36 mouse cellular contexts compared by ENCODE assay signal in the genomic region with DNA sequence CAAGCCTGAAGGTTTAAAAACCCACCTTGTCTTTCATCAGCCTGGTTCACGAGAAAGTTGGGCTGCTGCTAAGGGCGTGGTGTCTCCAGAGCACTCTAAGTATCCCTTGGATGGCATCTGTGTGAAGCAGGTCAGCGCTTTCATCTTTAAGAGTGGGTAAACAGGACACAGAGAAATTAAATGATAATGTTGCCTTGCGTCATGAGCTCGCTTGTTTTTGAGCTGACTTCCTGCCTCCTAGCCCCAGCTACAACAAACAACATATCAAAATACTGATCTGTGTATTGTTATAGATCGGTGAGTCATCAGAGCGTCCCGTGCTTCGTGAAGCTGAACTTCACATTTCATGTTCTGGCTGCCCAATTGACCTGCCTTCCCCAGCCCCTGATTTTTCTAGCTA. TPM values are rescaled to one million over a fixed set of nuclear protein-coding genes. Genes with fewer than 3 reads are reported as not detected.
DNase-seq lines count a peak whose midpoint lies in the region; ATAC-seq and TF ChIP-seq lines count a peak whose summit lies in the region.
"Had no signal": no experiment of that assay in that cellular context is flagged by ENCODE, and none has a peak within 500 bp of the region (broad histone marks: within the 10 kb centered on the region; RNA-seq: fewer than 3 reads in every experiment).

No protein-coding gene starts in this region.

- H3K27ac ChIP-seq in brown adipose tissue, adult 24 weeks (replicated peaks; ENCODE audit: low read depth, low read length) = peak overlapping the region; percentile 42
- H3K27ac ChIP-seq: embryonic facial prominence, embryonic 12.5 days; forebrain, embryonic 15.5 days; hindbrain, embryonic 13.5 days; liver, embryonic 14.5 days; lung, embryonic 15.5 days; midbrain, embryonic 12.5 days; neural tube, embryonic 13.5 days; stomach, embryonic 15.5 days had no signal

- WGBS in lung, adult 2 months = 48% methylated on average over 9 of the region's 9 CpGs

- no peak for TF ChIP-seq POLR2A in lung, adult 2 months (IDR thresholded peaks at IDR 0.05; ENCODE audit: borderline replicate concordance, extremely low read depth, low read depth, low read length)

- no peak overlapping the region for H3K4me3 ChIP-seq in lung, adult 2 months (replicated peaks; ENCODE audit: extremely low read depth, low read depth, low read length)
- 0 out of 2 replicates have a peak overlapping the region, but pooled peaks have one; percentile 1 for H3K4me3 ChIP-seq in brown adipose tissue, adult 24 weeks (ENCODE audit: insufficient read depth, low read depth, low read length)
- H3K4me3 ChIP-seq: embryonic facial prominence, embryonic 12.5 days; forebrain, embryonic 15.5 days; hindbrain, embryonic 13.5 days; lung, embryonic 15.5 days; megakaryocyte, embryonic 14.5 days; midbrain, embryonic 12.5 days; myocyte; neural tube, embryonic 13.5 days; stomach, embryonic 15.5 days had no signal

- peaks cover 6% of the 10 kb centered on the region for H3K4me1 ChIP-seq in lung, adult 2 months (ENCODE audit: control insufficient read depth, insufficient read depth, low read length)
- H3K4me1 ChIP-seq in brown adipose tissue, adult 24 weeks (ENCODE audit: control insufficient read depth, insufficient read depth, insufficient read length, low read length) = peaks cover 2% of the 10 kb centered on the region; the same call in 1 of the 2 replicates
- H3K4me1 ChIP-seq: embryonic facial prominence, embryonic 12.5 days; forebrain, embryonic 15.5 days; hindbrain, embryonic 13.5 days; lung, embryonic 15.5 days; megakaryocyte, embryonic 14.5 days; midbrain, embryonic 12.5 days; neural tube, embryonic 13.5 days; stomach, embryonic 15.5 days had no signal

- ATAC-seq in CD4-positive, CD25-positive, alpha-beta regulatory T cell, adult 4 months = peak; percentile 96
- ATAC-seq: forebrain, embryonic 15.5 days had no signal

- DNase-seq in lung, adult 18-20 months = peak; percentile 17 to 58
- no peak for DNase-seq in lung, adult 2 months
- peak; percentile 55 for DNase-seq in lung, postnatal 36 days
- no peak for DNase-seq in retina, embryonic 14.5 days (ENCODE audit: low spot score)
- DNase-seq in cerebellum, postnatal 10 days = no peak
- DNase-seq: adrenal gland, adult 2 months; adrenal gland, postnatal 36 days; cerebellum, adult 2 months; cerebellum, postnatal 36 days; gastrocnemius, postnatal 25 days; heart, adult 18-20 months; heart, postnatal 4 days; kidney, postnatal 25 days; liver; right cerebral cortex, postnatal 25 days; thymus, postnatal 14 days had no signal

- no peak for TF ChIP-seq CTCF in lung, adult 2 months (IDR thresholded peaks at IDR 0.05; ENCODE audit: insufficient read depth, low read length)

RNA-seq across cellular contexts. Expression of a gene that starts 25.7 kb away (rescaled TPM):
- polyA plus RNA-seq in lung, adult 2 months (2012; rRNA removed) = 6.6 and 9.4 TPM in 2 replicates
- 10 to 100 TPM; 25.6 to 27.6 TPM for polyA plus RNA-seq in CD4-positive, CD25-positive, alpha-beta regulatory T cell, adult 4 months (2017; shearing (Covaris generic))
- polyA plus RNA-seq in brown adipose tissue, adult 24 weeks (2012; ENCODE audit: insufficient read depth, insufficient read length, missing spikeins) = 16.6 and 28.7 TPM in 2 replicates

RNA-seq across cellular contexts. Expression of a gene that starts 36.7 kb away (rescaled TPM):
- polyA plus RNA-seq in lung, adult 2 months (2012; rRNA removed) = not detected in 2 replicates
- polyA plus RNA-seq in CD4-positive, CD25-positive, alpha-beta regulatory T cell, adult 4 months (2017; shearing (Covaris generic)) = 1 to 10 TPM; 3.5 to 4.8 TPM
- not detected in 2 replicates for polyA plus RNA-seq in brown adipose tissue, adult 24 weeks (2012; ENCODE audit: insufficient read depth, insufficient read length, missing spikeins)
- polyA plus RNA-seq: adrenal gland, adult 2 months; brain, embryonic 14.5 days; cerebellum, adult 2 months; embryonic facial prominence, embryonic 12.5 days; forebrain, embryonic 15.5 days; frontal cortex, adult 2 months; G1E; heart, embryonic 11.5 days; hindbrain, embryonic 13.5 days; intestine, embryonic 14.5 days; kidney, embryonic 14.5 days; limb, embryonic 11.5 days; liver, embryonic 14.5 days; lung, embryonic 15.5 days; midbrain, embryonic 12.5 days; midbrain, postnatal 0 days; myocyte; neural tube, embryonic 13.5 days; stomach, embryonic 15.5 days had no signal

Comparison
In these comparisons a context has a peak if more than half of its experiments do, and no peak if none do; other contexts are left out.
1. DNase-seq: peak in lung, adult 18-20 months (2 of 2) and lung, postnatal 36 days (single experiment); none in lung, adult 2 months (single experiment), retina, embryonic 14.5 days (single experiment) and cerebellum, postnatal 10 days (0 of 2).